Mouse (Mus musculus): ENCODE measurements at regions not wholly inside any gene's neighbourhood (a gene's known extent, or its start where the extent isn't known, plus 50 kb on each side); places are given as distances from the start of the nearest gene placed in this dataset.

DNA sequence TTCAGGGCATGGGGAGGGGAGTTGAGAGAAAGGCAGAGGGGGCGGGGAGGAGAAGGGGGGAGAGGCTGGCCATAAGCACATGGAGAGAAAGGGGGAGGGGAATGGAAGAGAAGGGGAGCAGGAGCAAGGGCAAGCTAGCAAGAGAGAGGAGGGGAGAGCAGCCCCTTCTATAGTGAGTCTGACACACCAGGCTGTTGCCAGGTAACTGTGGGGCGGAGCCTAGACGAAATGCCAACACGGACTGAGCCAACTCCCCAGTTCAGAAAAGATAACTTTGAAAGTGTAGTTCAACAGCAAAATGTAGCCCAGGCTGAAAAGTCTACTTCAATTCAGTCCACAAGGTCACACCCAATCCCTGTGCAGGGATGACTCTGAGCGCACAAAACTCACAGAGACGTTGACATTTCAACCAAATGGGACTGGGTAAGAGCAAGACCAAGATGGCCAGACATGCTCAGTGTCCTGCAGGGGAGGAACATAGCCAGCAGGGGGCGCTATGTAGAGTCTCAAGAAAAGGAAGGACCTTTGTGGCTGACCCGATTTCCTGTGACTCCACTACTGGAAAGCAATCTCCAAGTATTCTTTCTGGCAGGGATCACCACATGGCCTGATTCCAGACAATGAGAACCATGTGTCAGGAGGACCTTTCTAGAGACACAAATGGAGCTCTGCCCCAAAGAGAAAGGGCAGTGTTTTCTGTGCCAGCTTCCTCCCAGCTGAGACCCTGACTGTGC is 140.7 kb upstream of the Slc35f3 start:
- DNase-seq (ENCODE audit: low spot score in 2 of 2): no peak
- intact Hi-C loops (cut with DNase I): no loop called here

DNA sequence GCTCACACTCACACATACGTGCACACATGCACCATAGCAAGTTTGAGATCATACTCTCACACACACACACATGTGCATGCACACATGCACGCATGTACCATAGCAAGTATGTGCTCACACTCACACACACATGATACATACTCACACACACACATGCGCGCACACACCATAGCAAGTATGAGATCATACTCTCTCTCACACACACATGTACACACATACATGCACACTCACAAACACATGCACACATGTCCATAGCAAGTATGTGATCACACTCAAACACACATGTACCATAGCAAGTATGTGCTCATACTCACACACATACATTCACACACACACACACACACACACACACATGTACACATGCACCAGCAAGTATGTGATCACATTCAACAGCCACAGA is 138.9 kb upstream of the Slc35f3 start:
- no peak for DNase-seq (ENCODE audit: low spot score in 2 of 2)
- intact Hi-C loops (cut with DNase I): no loop called here

DNA sequence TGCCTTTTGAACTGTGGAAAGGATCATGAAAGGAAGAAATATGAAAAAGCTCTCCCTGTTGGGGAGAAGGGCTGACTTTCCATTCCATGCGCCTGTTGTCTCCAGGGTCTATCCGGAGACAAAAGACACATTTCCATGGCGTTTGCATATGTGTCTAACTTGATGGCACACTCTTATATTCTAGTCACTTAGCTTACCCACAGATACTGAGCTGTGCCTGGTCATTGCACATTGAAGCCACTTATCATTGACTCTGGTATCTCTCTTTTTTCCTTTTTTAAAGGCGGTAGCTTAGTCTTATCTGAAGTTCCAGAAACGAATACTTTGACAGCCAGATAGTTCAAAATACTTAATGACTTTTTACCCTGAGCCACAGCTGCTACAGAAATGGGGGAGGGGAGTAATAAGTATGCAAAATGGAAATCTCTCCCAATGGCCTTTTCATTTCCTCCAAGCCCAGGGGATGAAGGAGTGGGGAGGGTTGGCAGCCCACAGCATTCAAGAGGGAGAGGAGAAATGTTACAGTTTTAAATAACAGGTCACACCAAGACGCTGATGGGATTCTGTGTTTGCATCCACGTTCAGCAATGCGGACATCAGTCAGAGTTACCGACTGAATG is 137.9 kb upstream of the Slc35f3 start:
- no peak for DNase-seq (ENCODE audit: low spot score in 2 of 2)
- intact Hi-C loops (cut with DNase I): no loop called here

DNA sequence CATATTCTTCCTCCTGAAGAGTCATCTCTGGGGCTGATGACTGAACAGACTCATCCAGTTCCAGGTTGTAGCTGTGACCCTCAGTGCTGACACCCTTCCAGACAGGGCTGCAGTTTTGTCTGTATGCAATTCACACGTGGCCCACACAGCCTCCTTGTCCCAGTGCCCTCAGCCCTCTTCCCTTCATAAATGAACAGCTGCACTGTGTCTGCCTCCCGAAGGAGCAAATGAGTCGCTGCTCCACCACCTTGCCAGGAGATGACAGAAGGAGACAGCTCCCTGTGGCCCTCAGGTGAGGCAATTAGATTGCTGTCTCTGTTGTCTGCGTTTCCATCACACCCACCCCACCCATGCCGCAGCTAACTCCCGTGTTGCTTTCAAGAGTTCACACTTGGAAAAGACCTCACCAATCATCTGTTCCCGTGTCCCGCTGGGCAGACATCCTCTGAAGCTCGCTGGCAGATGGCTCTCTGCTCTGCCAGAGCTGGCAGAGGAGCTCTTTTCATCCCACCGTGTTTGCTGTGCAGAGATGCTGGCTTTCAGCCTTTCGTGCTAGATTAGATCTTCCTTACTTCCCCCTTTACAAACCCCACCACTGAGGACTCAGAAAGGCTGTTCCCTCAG is 135.5 kb upstream of the Slc35f3 start:
- DNase-seq (ENCODE audit: low spot score in 2 of 2): peak; percentile 69 to 82
- intact Hi-C loops (cut with DNase I): no loop called here

DNA sequence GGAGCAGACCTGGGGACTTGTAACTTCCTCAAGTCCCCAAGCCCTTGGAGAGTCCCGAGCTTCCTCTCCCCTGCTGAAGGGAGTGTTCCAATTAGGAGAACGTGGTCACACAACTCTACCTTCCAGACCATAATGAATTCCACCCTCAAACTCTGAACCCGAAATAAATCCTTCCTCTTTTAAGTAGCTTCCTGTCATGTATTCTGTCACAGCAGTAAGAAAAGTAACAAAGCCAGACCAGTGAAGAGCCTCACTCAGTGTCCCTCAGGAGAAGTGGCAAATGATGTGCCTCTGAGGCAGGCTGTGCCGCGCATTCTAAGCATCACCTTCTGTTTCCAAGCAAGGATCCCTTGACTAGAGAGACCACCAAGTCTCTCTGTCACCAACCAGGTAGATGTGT is 134.4 kb upstream of the Slc35f3 start:
- intact Hi-C loops (cut with DNase I): no loop called here
- no peak for DNase-seq (ENCODE audit: low spot score in 2 of 2)

DNA sequence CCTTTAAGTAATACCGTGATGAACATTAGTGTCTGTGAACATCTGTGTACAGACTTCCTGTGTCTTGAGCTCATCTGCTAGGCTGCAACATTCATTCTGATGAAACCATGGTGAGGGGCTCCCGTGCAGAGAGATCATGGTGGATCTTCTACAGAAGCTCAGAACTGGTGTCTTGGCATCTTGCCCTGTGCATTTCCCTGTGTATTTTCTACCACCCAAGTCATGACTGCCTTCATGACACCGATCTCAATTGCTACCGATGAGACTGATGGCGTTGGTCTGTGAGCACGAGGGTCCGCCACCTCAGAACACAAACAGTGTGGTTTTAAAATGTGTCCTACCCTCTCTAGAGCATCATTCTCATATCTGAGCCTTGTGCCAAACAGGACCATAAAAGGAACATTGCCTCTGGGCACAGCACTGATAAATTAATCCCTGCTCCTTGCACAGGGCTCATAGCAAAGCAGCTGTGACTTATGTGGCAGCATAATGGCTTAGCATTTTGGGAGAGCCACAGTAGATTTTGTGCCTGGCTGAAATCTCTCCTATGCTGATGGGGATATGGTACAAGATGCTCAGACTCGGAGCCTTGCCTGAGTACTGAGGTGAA is 132.8 kb upstream of the Slc35f3 start:
- intact Hi-C loops (cut with DNase I): no loop called here

DNA sequence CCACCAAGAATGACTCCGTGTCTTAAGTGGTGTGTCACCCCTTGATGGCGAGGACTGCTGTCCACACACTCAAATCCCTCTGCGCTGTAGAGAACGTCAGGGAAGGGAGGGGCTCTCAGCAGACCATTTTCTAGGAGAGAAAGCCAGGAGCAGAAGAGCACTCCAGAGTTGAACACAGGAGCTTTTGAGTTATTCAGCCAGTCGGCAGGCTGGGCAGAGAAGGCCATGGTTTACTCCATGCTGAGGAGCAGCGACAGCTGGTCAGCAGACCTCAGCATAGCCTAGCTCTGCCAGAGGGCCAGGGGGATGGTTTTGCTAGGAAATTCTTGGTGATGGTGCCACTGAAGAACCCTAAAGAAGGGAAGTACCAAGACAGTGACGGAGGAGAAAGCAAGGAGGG is 132.0 kb upstream of the Slc35f3 start:
- intact Hi-C loops (cut with DNase I): no loop called here

More for the DNA sequence above, 132.8 kb upstream of the Slc35f3 start:
- no peak for DNase-seq (ENCODE audit: low spot score in 2 of 2)

DNA sequence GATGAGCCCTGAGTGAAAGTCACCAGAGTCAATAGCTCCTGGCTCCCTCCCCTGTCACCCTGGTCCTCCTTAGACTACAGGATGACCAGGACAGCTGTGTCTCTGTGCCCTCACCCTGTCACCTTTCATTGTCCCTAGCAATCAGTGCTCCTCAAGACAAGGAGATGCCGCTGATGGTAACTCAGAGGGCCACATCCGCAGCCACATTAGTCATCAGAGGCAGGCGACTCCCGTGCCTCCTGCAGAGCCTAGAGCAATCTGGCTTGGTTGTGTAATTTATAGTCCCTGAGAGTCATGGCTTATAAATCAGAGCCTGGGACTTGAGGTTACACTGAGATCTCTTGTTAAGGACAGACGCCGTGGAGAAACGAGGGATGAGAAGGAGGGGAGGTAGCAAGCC is 123.9 kb upstream of the Slc35f3 start:
- intact Hi-C loops (cut with DNase I): no loop called here

More for the DNA sequence above, 132.0 kb upstream of the Slc35f3 start:
- no peak for DNase-seq (ENCODE audit: low spot score in 2 of 2)

DNA sequence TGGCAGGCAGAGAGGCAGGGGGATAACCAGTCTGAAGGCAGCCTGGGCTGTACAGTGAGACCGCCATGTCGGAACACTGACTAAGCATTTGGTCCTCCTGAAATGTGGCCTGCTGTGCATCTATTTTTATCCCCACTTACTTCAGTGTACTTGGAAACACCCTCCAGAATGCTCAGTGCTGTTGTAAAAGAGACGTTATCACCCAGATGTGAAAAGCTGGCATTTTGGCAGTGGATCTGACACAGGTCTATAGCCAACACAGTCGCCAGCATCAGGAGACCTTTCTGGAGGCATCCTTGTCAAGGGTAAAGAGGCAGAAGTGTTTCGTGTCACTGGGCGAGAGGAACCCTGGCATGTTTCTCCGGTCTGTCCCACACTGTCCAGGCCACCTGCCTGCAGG is 122.1 kb upstream of the Slc35f3 start:
- intact Hi-C loops (cut with DNase I): no loop called here
- no peak for DNase-seq (ENCODE audit: low spot score in 2 of 2)

More for the DNA sequence above, 123.9 kb upstream of the Slc35f3 start:
- no peak for DNase-seq (ENCODE audit: low spot score in 2 of 2)

DNA sequence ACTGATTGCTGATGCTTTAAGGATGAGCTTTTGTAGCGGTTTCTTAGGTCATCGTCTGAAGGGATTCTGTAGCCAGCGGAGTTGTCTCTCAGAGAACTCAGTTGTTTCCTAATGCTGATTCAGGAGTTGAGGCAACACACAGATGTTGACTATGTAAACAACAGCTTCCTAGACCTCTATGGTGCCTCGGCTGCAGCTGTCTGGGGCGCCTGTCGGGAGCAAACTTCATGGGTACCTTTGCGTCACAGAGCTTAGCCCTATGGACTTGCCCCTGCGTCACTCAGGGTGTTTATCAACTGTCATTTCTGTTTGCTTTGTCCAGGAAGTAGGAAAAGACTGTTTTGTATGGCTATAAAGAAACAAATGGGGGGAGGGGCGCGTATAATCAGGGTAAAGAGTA is 120.5 kb upstream of the Slc35f3 start:
- DNase-seq (ENCODE audit: low spot score in 2 of 2): no peak
- intact Hi-C loops (cut with DNase I): no loop called here

DNA sequence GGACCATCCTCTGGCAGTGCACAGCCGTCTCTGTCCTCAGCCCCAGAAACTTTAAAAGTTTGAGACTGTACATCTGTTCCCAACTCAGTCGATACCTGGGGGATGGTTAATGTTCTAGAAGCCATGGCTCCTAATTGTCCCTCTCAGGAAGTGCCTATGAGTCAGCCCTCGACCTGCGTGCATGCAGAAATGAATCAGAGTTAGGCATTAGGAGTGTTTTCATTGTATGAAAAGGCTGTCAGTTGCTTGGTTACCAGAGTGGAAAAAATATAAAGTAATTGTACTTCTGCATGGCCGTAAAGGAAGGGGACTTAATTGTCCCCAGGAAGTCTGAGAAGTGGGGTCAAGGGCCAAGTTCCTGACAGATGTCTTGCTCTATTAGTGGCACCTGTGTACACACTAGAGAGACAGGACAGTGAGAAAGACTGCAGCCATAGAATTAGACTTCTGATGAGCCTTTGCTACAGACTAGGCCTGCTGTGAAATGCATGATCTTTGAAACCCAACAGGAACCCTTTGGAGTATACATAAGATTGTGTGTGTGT is 109.5 kb upstream of the Slc35f3 start:
- intact Hi-C loops (cut with DNase I): no loop called here
- DNase-seq (ENCODE audit: low spot score in 2 of 2): no peak

DNA sequence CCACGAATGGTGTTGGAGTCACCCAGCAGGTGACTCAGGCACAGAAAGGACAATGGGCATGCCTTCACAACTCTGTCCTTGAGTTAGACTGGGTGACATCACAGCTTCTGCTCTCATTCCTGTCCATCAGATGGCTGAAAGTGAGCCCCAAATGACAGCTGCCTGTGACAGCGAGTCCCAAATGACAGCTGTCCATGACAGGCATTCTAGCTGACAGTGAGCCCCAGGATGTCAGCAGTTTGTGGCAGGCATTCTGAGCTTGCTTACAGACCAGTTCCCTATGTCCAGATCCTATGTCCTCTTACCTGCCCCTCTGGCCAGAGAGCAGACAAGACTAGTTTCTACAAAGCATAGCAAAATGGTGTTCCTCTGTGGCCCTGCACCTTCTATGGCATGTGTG is 102.7 kb upstream of the Slc35f3 start:
- intact Hi-C loops (cut with DNase I): no loop called here
- DNase-seq (ENCODE audit: low spot score in 2 of 2): no peak

DNA sequence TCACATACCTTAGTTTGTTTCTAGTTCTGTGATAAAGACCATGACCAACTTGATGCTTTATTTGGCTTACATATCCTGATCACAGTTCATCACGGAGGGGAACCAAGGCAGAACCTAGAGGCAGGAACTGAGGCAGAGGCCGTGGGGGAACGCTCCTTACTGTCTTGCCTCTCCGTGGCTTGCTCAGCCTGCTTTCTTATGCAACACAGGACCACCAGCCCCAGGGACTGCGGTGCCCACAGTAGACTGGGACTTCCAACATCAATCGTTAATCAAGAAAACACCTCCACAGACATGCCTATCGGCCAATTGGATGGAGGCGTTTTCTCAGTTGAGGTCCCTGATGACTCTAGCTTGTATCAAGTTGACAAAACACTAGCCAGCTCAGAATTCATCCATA is 87.8 kb upstream of the Slc35f3 start:
- no peak for DNase-seq (ENCODE audit: low spot score in 2 of 2)
- intact Hi-C loops (cut with DNase I): no loop called here

DNA sequence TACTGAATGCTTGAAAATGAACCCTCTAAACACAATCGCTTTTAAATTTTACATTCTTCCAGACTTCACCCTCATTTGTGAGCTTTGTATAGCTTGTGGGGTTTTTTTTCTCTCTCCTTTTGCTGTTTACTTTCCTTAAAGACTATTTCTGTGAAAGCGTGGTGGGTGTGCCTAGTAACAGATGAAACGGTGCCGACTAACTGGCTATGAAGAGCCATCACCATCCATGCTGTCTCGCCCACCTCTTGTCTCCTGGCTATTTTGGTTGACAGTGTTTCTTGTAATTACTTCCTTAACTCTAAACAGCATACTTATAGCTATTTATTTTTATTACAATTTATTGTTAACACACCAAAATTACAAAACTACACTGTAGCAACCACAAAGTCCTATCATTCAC is 85.6 kb upstream of the Slc35f3 start:
- intact Hi-C loops (cut with DNase I): no loop called here
- peak; percentile 50 to 67 for DNase-seq (ENCODE audit: low spot score in 2 of 2)

DNA sequence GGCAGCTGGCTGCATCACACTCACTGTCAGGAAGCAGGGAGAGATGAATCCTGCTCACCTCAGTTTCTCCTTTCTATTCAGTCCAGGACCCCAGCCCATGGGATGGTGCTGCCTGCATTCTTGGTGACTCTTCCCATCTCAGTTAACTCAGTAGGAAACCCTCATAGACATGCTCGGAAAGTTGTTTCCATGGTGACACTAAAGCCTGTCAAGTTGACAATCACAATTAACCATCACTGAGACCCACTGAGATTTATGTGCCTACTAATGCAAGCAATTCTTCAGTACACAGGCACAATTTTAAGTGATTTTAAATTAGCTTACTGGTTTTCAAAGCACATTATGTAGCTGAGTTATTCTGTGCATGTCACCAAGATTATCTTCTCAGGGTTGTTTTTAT is 83.8 kb upstream of the Slc35f3 start:
- no peak for DNase-seq (ENCODE audit: low spot score in 2 of 2)
- intact Hi-C loops (cut with DNase I): no loop called here

DNA sequence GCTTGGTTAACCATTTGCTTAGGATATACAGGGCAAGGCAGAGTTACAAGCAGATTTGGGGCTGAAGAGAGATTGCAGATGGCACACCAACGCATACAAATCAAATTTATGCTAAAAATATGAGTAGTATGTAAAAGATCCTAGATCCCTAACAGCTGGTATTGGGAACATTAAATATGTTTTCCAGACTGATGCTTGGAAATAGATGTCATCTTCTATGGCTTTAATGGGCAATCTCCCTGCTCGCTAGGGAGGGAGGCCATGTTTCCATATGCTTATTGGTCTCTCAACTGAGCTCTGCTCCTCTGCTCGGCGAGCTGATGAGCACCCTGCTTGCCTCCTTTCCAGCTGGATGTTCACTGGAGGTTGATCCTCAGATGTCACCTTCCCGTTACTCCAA is 82.0 kb upstream of the Slc35f3 start:
- intact Hi-C loops (cut with DNase I): no loop called here
- DNase-seq (ENCODE audit: low spot score in 2 of 2): no peak

DNA sequence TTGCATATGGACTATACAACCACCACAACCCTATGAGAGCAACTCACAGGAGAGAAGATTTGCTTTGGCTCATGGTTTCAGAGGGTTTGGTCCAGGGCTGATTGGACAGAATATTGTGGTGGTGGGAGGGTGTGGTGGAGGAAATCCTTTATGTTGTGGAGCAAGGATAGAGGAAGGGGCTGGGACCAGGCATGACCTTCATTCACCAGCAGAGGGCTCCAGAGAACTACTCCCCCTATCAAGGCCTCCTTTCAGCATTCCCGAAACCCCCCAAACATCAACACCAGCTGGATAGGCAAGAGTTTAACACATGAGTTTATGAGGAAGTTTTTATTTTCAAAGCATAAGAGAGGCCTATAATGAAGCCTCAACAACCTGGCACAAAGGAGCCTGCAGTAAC is 76.7 kb upstream of the Slc35f3 start:
- intact Hi-C loops (cut with DNase I): no loop called here
- no peak for DNase-seq (ENCODE audit: low spot score in 2 of 2)

DNA sequence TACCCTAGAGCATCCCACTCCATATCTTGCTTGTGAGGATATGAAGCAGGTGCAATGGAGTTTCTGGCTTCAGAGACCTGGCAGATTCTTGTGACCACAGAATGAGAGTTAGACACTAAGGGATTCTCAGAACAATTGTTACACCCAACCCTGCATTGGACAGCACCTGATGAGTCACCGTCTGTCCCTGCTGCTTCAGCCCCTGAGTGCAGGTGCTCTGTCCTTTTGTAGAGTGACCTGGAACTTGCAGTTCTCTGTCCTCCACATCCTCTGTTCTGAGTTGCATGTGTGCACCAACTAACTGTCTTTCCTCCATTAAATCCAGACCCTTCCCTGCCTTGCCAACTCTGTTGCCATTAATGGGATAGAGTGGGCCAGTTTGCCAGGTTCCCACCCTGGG is 66.6 kb upstream of the Slc35f3 start:
- DNase-seq (ENCODE audit: low spot score in 2 of 2): no peak
- intact Hi-C loops (cut with DNase I): no loop called here

DNA sequence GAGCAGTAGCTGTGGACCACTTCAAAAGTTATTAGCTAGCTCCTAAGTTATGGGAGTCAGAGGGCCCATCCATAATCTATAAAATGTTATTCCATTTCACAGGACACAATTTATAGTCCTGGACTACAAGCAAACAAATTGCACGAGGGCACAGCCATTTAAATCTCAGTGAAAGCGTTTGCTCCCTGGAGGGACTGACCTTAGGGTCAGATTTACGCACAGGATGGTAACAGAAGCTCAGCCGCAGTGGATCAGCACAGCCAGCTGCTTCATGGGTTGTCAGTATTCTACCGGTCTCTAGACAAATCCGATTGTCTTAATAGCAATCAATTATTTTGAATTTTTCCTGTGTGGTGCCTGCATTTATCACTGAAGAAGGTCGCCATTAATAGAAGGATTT is 65.8 kb upstream of the Slc35f3 start:
- intact Hi-C loops (cut with DNase I): no loop called here
- no peak for DNase-seq (ENCODE audit: low spot score in 2 of 2)

DNA sequence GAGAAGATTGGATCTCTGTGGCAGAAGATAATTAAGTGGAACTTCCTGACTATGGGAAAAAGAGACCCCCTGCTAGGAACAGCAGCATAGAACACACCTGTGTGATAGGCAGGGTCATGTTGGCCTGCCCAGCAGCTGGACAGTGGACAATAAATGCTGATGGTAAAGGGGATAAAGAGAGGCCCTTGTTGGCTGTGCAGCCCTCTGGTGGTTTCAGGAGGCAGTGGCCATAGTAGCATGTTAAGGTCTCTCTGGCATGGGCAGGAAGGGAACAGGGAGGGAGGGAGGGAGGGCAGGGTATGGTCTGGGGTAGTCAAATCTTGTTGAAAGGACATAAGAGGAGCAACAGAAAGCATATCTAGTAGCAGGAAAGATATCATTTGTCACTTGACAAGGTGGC is 58.7 kb upstream of the Slc35f3 start:
- intact Hi-C loops (cut with DNase I): no loop called here
- DNase-seq (ENCODE audit: low spot score in 2 of 2): no peak

Data from left cerebral cortex, postnatal 14 days (tissue).